ENCODE assay signal across 8 mouse cellular contexts in genomic region chr11:67455527-67455981, GRCm38 (mm10). TPM values are rescaled to one million over a fixed set of nuclear protein-coding genes. Genes with fewer than 3 reads are reported as not detected.
DNase-seq lines count a peak whose midpoint lies in the region; ATAC-seq lines count a peak whose summit lies in the region.

No protein-coding gene starts in this region.

- peaks cover 2% of the 10 kb centered on the region; the same call in 1 of the 2 replicates for H3K27me3 ChIP-seq in heart, embryonic 16.5 days (ENCODE audit: control insufficient read depth, insufficient read depth, low read length)
- H3K27me3 ChIP-seq in limb, embryonic 11.5 days (ENCODE audit: control insufficient read depth, insufficient read depth, low read length): peaks cover 11% of the 10 kb centered on the region
- peaks cover 54% of the 10 kb centered on the region for H3K27me3 ChIP-seq in midbrain, embryonic 12.5 days

- under 1% methylated on average over 42 of the region's 42 CpGs for WGBS in heart, embryonic 16.5 days
- WGBS in limb, embryonic 11.5 days: under 1% methylated on average over 42 of the region's 42 CpGs
- whole genome bisulfite sequencing in midbrain, embryonic 12.5 days: 1% methylated on average over 40 of the region's 42 CpGs

- H3K4me3 ChIP-seq in heart, embryonic 16.5 days (ENCODE audit: low read length): peak overlapping the region; percentile 60
- peak overlapping the region; percentile 61 for H3K4me3 ChIP-seq in limb, embryonic 11.5 days (ENCODE audit: low read depth, low read length)
- peak overlapping the region; percentile 75 for H3K4me3 ChIP-seq in midbrain, embryonic 12.5 days

- H3K4me1 ChIP-seq in heart, embryonic 16.5 days (ENCODE audit: control insufficient read depth, insufficient read depth, low read length): peaks cover 10% of the 10 kb centered on the region
- H3K4me1 ChIP-seq in limb, embryonic 11.5 days (ENCODE audit: control insufficient read depth, insufficient read depth, low read length): no peaks in the 10 kb centered on the region
- H3K4me1 ChIP-seq in midbrain, embryonic 12.5 days: peaks cover 10% of the 10 kb centered on the region; the same call in 1 of the 2 replicates

- H3K27ac ChIP-seq in heart, embryonic 16.5 days (ENCODE audit: low read length): no peak overlapping the region
- H3K27ac ChIP-seq in limb, embryonic 11.5 days (replicated peaks; ENCODE audit: low read depth, low read length): no peak overlapping the region
- H3K27ac ChIP-seq in midbrain, embryonic 12.5 days (replicated peaks): no peak overlapping the region

- H3K9ac ChIP-seq in heart, embryonic 16.5 days (ENCODE audit: low read length): peak overlapping the region; percentile 78
- H3K9ac ChIP-seq in limb, embryonic 11.5 days (ENCODE audit: low read length): peak overlapping the region; percentile 66
- H3K9ac ChIP-seq in midbrain, embryonic 12.5 days (replicated peaks): peak overlapping the region; percentile 64

- peak; percentile 47 to 48 for DNase-seq in right cerebral cortex, postnatal 10 days (ENCODE audit: low spot score in 2 of 2)
- DNase-seq in right cerebral cortex, adult 2 months (ENCODE audit: low spot score in 2 of 2): no peak
- DNase-seq in embryo, embryonic 9.5 days (ENCODE audit: extremely low spot score): peak; percentile 50
- DNase-seq in limb, embryonic 11.5 days (ENCODE audit: low spot score): peak; percentile 61
- peak; percentile 25 to 30 for DNase-seq in urinary bladder, postnatal 36 days (ENCODE audit: low spot score in 2 of 2)

- H3K9me3 ChIP-seq in heart, embryonic 16.5 days (replicated peaks; ENCODE audit: control insufficient read depth, low read length): no peaks in the 10 kb centered on the region
- H3K9me3 ChIP-seq in limb, embryonic 11.5 days (ENCODE audit: control insufficient read depth, low read length): no peaks in the 10 kb centered on the region
- no peaks in the 10 kb centered on the region for H3K9me3 ChIP-seq in midbrain, embryonic 12.5 days

- peak; percentile 47 for ATAC-seq in heart, embryonic 16.5 days (replicated peaks; ENCODE audit: extremely low read depth, insufficient read depth, low FRiP score)
- ATAC-seq in limb, embryonic 11.5 days (ENCODE audit: insufficient number of reproducible peaks, low FRiP score, low TSS enrichment, low read depth): peak; percentile 67; the same call in 1 of the 2 replicates
- ATAC-seq in midbrain, embryonic 12.5 days (ENCODE audit: low FRiP score, low read depth): peak; percentile 61; the same call in 1 of the 2 replicates
- no peak for ATAC-seq in megakaryocyte progenitor cell, adult 5-6 weeks (replicated peaks; ENCODE audit: poor library complexity)

- H3K4me2 ChIP-seq in heart, embryonic 16.5 days (ENCODE audit: low read depth, low read length): peak overlapping the region; percentile 98
- peak overlapping the region; percentile 97 for H3K4me2 ChIP-seq in limb, embryonic 11.5 days (ENCODE audit: low read depth, severe bottlenecking)
- peak overlapping the region; percentile 99 for H3K4me2 ChIP-seq in midbrain, embryonic 12.5 days (replicated peaks)

- H3K36me3 ChIP-seq in heart, embryonic 16.5 days (ENCODE audit: control insufficient read depth, insufficient read depth): no peaks in the 10 kb centered on the region
- no peaks in the 10 kb centered on the region for H3K36me3 ChIP-seq in limb, embryonic 11.5 days (ENCODE audit: control insufficient read depth, insufficient read depth, low read length)
- H3K36me3 ChIP-seq in midbrain, embryonic 12.5 days: no peaks in the 10 kb centered on the region

RNA-seq across cellular contexts. Expression of gene Gas7, which starts 0.3 kb away (rescaled TPM):
- 8.5 and 8.6 TPM in 2 replicates for polyA plus RNA-seq in heart, embryonic 16.5 days (2015; fragmentation: Nextera tagmentation; extraction: Ambion mirVana)
- polyA plus RNA-seq in limb, embryonic 11.5 days (2014; fragmentation: Nextera tagmentation; extraction: Ambion mirVana): 2.7 and 3.2 TPM in 2 replicates
- polyA plus RNA-seq in midbrain, embryonic 12.5 days (2016; fragmentation: Nextera tagmentation; extraction: Ambion mirVana): 3.3 and 3.5 TPM in 2 replicates
- 10.0 and 15.0 TPM in 2 replicates for total RNA-seq in megakaryocyte progenitor cell, adult 5-6 weeks (2015)
- total RNA-seq in megakaryocyte progenitor cell, adult 5-6 weeks (2017): 8.7 and 13.2 TPM in 2 replicates

Comparison
In these comparisons a context has a peak if more than half of its experiments do, and no peak if none do; other contexts are left out.
1. DNase-seq: peak in right cerebral cortex, postnatal 10 days (2 of 2), embryo, embryonic 9.5 days (single experiment), limb, embryonic 11.5 days (single experiment) and urinary bladder, postnatal 36 days (2 of 2); none in right cerebral cortex, adult 2 months (0 of 2).
2. Peak in every context shown above with its lines, with median percentiles within 50 percentile points of each other: H3K4me2 ChIP-seq, H3K4me3 ChIP-seq and H3K9ac ChIP-seq.